ENCODE assay signal across 19 mouse cellular contexts in the genomic region with DNA sequence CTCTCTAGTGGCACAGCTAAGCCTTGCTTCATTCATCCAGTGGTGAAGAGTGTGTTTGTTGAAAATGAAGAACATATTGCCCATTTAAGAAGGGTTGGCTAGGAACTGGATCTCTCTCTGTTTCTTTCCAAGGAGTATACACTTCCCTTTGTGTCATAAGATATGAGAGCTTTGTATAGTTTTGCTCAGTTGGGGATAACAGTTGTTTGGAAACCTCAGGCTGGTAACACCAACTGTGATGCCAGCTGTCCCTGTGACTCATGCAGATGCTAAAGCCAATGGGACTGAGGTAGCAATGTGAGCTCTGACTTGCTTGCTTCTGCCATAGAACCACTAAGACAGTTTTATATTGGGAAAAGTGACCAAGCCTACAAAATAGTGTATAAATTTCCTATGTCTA. TPM values are rescaled to one million over a fixed set of nuclear protein-coding genes. Genes with fewer than 3 reads are reported as not detected.
DNase-seq lines count a peak whose midpoint lies in the region; ATAC-seq lines count a peak whose summit lies in the region.
"Had no signal": no experiment of that assay in that cellular context is flagged by ENCODE, and none has a peak within 500 bp of the region (broad histone marks: within the 10 kb centered on the region; RNA-seq: fewer than 3 reads in every experiment).

No protein-coding gene starts in this region.

- H3K4me2 ChIP-seq in forebrain, embryonic 14.5 days (ENCODE audit: low read length) = no peak overlapping the region
- no peak overlapping the region for H3K4me2 ChIP-seq in kidney, embryonic 15.5 days
- H3K4me2 ChIP-seq: heart, embryonic 11.5 days; intestine, embryonic 15.5 days; midbrain, embryonic 15.5 days; neural tube, embryonic 12.5 days had no signal

- no peaks in the 10 kb centered on the region for H3K36me3 ChIP-seq in forebrain, embryonic 14.5 days (ENCODE audit: control insufficient read depth, insufficient read depth, low read length)
- no peaks in the 10 kb centered on the region for H3K36me3 ChIP-seq in kidney, embryonic 15.5 days
- H3K36me3 ChIP-seq: intestine, embryonic 15.5 days; midbrain, embryonic 15.5 days; neural tube, embryonic 12.5 days had no signal

- H3K4me1 ChIP-seq in forebrain, embryonic 14.5 days (ENCODE audit: control insufficient read depth, insufficient read depth, low read length) = no peaks in the 10 kb centered on the region
- H3K4me1 ChIP-seq in kidney, embryonic 15.5 days = 0 out of 2 replicates have a peak, but pooled peaks cover 4% of the 10 kb centered on the region
- H3K4me1 ChIP-seq: intestine, embryonic 15.5 days; midbrain, embryonic 15.5 days; neural tube, embryonic 12.5 days had no signal

- ATAC-seq in megakaryocyte progenitor cell, adult 5-6 weeks (replicated peaks; ENCODE audit: poor library complexity) = peak; percentile 26; the same call in 1 of the 2 replicates
- ATAC-seq in forebrain, embryonic 14.5 days = no peak
- ATAC-seq in kidney, embryonic 15.5 days (replicated peaks; ENCODE audit: low FRiP score) = no peak
- ATAC-seq: intestine, embryonic 15.5 days; midbrain, embryonic 15.5 days had no signal

- no peak overlapping the region for H3K4me3 ChIP-seq in forebrain, embryonic 14.5 days (ENCODE audit: low read depth, low read length)
- no peak overlapping the region for H3K4me3 ChIP-seq in kidney, embryonic 15.5 days (replicated peaks)
- H3K4me3 ChIP-seq: gastrocnemius, adult 2 months; intestine, embryonic 15.5 days; midbrain, embryonic 15.5 days; neural tube, embryonic 12.5 days had no signal

- H3K9ac ChIP-seq in forebrain, embryonic 14.5 days (ENCODE audit: low read length) = no peak overlapping the region
- no peak overlapping the region for H3K9ac ChIP-seq in kidney, embryonic 15.5 days
- H3K9ac ChIP-seq: intestine, embryonic 15.5 days; liver, embryonic 14.5 days; midbrain, embryonic 15.5 days; neural tube, embryonic 12.5 days had no signal

- intact Hi-C loops in left cerebral cortex, postnatal 10 days (cut with DNase I) = no loop called here

- peak; percentile 61 to 62 for DNase-seq in left cerebral cortex, adult 18-20 months (ENCODE audit: low spot score in 2 of 2)
- no peak for DNase-seq in left cerebral cortex, postnatal 10 days (ENCODE audit: extremely low spot score in 1 of 2, low spot score in 2 of 2)
- DNase-seq in adipocyte (ENCODE audit: low spot score) = peak; percentile 23
- DNase-seq in layer of hippocampus, adult 18-20 months (ENCODE audit: low spot score in 2 of 2) = peak; percentile 48 to 63
- no peak for DNase-seq in forebrain, embryonic 14.5 days (ENCODE audit: low spot score)
- DNase-seq: cerebellum, adult 8-10 months; embryo, embryonic 11 days; gastrocnemius, adult 2 months; lung, postnatal 14 days; thymus, adult 18-20 months had no signal

- H3K9me3 ChIP-seq in forebrain, embryonic 14.5 days (replicated peaks; ENCODE audit: control insufficient read depth, low read length) = no peaks in the 10 kb centered on the region
- H3K9me3 ChIP-seq in kidney, embryonic 15.5 days (replicated peaks) = no peaks in the 10 kb centered on the region
- H3K9me3 ChIP-seq: intestine, embryonic 15.5 days; midbrain, embryonic 15.5 days; neural tube, embryonic 12.5 days had no signal

- no peaks in the 10 kb centered on the region for H3K27me3 ChIP-seq in forebrain, embryonic 14.5 days (replicated peaks; ENCODE audit: control insufficient read depth, insufficient read depth, low read length)
- H3K27me3 ChIP-seq in kidney, embryonic 15.5 days = no peaks in the 10 kb centered on the region
- H3K27me3 ChIP-seq: CH12.LX; intestine, embryonic 15.5 days; midbrain, embryonic 15.5 days; neural tube, embryonic 12.5 days had no signal

- no peak overlapping the region for H3K27ac ChIP-seq in forebrain, embryonic 14.5 days (ENCODE audit: low read depth, low read length)
- no peak overlapping the region for H3K27ac ChIP-seq in kidney, embryonic 15.5 days
- H3K27ac ChIP-seq: gastrocnemius, adult 2 months; intestine, embryonic 15.5 days; kidney, postnatal 0 days; liver, embryonic 14.5 days; midbrain, embryonic 15.5 days; neural tube, embryonic 12.5 days had no signal

RNA-seq across cellular contexts. Expression of gene Nod2, which starts 8.2 kb away (rescaled TPM):
- total RNA-seq in left cerebral cortex, adult 18-20 months (2021) = under 1 TPM; 0.45 to 0.79 TPM
- total RNA-seq in left cerebral cortex, postnatal 10 days (2021) = under 1 TPM; 0.61 to 0.97 TPM
- total RNA-seq in layer of hippocampus, adult 18-20 months (2021) = under 1 TPM; 0.37 to 0.51 TPM
- total RNA-seq in megakaryocyte progenitor cell, adult 5-6 weeks (2015) = 0.05 and 0.52 TPM in 2 replicates
- total RNA-seq in megakaryocyte progenitor cell, adult 5-6 weeks (2017) = 0.17 and 0.34 TPM in 2 replicates
- 0.09 and 0.11 TPM in 2 replicates for polyA plus RNA-seq in forebrain, embryonic 14.5 days (2014; fragmentation: Nextera tagmentation; extraction: Ambion mirVana)
- polyA plus RNA-seq in kidney, embryonic 15.5 days (2015; fragmentation: Nextera tagmentation; extraction: Ambion mirVana) = 0.24 and 0.34 TPM in 2 replicates

RNA-seq across cellular contexts. Expression of gene Snx20, which starts 19.4 kb away (rescaled TPM):
- 1 to 10 TPM; 1.2 to 2.3 TPM for total RNA-seq in left cerebral cortex, adult 18-20 months (2021)
- total RNA-seq in left cerebral cortex, postnatal 10 days (2021) = 1 to 10 TPM; 1.4 to 1.6 TPM
- total RNA-seq in layer of hippocampus, adult 18-20 months (2021) = 1 to 10 TPM; 1.8 to 2.0 TPM
- total RNA-seq in megakaryocyte progenitor cell, adult 5-6 weeks (2015) = 14.2 and 17.2 TPM in 2 replicates
- total RNA-seq in megakaryocyte progenitor cell, adult 5-6 weeks (2017) = 12.5 and 18.7 TPM in 2 replicates
- polyA plus RNA-seq in forebrain, embryonic 14.5 days (2014; fragmentation: Nextera tagmentation; extraction: Ambion mirVana) = 1.2 and 1.7 TPM in 2 replicates
- 1.7 and 2.3 TPM in 2 replicates for polyA plus RNA-seq in kidney, embryonic 15.5 days (2015; fragmentation: Nextera tagmentation; extraction: Ambion mirVana)

RNA-seq across cellular contexts. Expression of gene Cyld, which starts 41.5 kb away (rescaled TPM):
- total RNA-seq in left cerebral cortex, adult 18-20 months (2021) = 100 to 1,000 TPM; 116 to 120 TPM
- total RNA-seq in left cerebral cortex, postnatal 10 days (2021) = 10 to 100 TPM; 63.3 to 63.9 TPM
- 10 to 100 TPM; 90.8 to 93.6 TPM for total RNA-seq in layer of hippocampus, adult 18-20 months (2021)
- total RNA-seq in megakaryocyte progenitor cell, adult 5-6 weeks (2015) = 26.3 and 29.2 TPM in 2 replicates
- total RNA-seq in megakaryocyte progenitor cell, adult 5-6 weeks (2017) = 29.9 and 41.3 TPM in 2 replicates
- 11.4 and 16.5 TPM in 2 replicates for polyA plus RNA-seq in forebrain, embryonic 14.5 days (2014; fragmentation: Nextera tagmentation; extraction: Ambion mirVana)
- 13.2 and 13.9 TPM in 2 replicates for polyA plus RNA-seq in kidney, embryonic 15.5 days (2015; fragmentation: Nextera tagmentation; extraction: Ambion mirVana)

Comparison
In these comparisons a context has a peak if more than half of its experiments do, and no peak if none do; other contexts are left out.
1. DNase-seq: peak in left cerebral cortex, adult 18-20 months (2 of 2), adipocyte (single experiment) and layer of hippocampus, adult 18-20 months (2 of 2); none in left cerebral cortex, postnatal 10 days (0 of 2) and forebrain, embryonic 14.5 days (single experiment).
2. RNA of gene Snx20, which starts 19.4 kb away (total RNA-seq): 12.5 to 18.7 TPM in megakaryocyte progenitor cell, adult 5-6 weeks; 1.2 to 2.3 TPM in left cerebral cortex, adult 18-20 months, 1.8 to 2.0 TPM in layer of hippocampus, adult 18-20 months and 1.4 to 1.6 TPM in left cerebral cortex, postnatal 10 days; every median in the first group is over 4 times any median in the second.